15 mouse cellular contexts compared by ENCODE assay signal in the genomic region with DNA sequence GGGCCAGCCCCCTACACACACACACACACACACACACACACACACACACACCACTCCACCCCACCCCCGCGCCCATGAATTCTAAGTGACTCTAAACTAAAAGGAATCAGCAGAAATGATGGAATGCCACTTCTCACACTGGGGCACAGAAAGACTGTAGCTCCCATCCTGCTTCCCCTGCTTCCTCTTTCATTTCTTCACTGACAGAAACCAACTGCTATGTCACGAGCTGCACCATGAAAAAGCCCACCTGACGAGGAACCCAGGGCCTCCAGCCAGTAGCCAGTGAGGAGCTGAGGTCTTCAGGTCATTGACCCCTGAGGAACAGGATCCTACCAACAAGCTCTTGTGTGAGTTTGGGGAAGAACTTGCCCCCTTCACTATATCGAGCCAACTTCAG.
"Had no signal": no experiment of that assay in that cellular context is flagged by ENCODE, and none has a peak within 500 bp of the region (broad histone marks: within the 10 kb centered on the region; RNA-seq: fewer than 3 reads in every experiment).

No protein-coding gene starts in this region.

- DNase-seq: kidney, adult 8-10 months; kidney, postnatal 25 days; liver; lung, adult 2 months; lung, postnatal 36 days; right cerebral cortex, adult 18-20 months; right cerebral cortex, postnatal 25 days; thymus, adult 2 months; thymus, postnatal 25 days had no signal

- H3K9me3 ChIP-seq: limb, embryonic 12.5 days; midbrain, embryonic 13.5 days; neural tube, embryonic 15.5 days had no signal

- H3K27ac ChIP-seq: limb, embryonic 12.5 days; liver, embryonic 14.5 days; midbrain, embryonic 13.5 days; neural tube, embryonic 15.5 days had no signal

- H3K27me3 ChIP-seq: limb, embryonic 12.5 days; neural tube, embryonic 15.5 days had no signal

- ATAC-seq: lung, postnatal 0 days; midbrain, embryonic 13.5 days had no signal

- H3K36me3 ChIP-seq: limb, embryonic 12.5 days; midbrain, embryonic 13.5 days; neural tube, embryonic 15.5 days had no signal

- H3K4me1 ChIP-seq: limb, embryonic 12.5 days had no signal

- H3K4me3 ChIP-seq: limb, embryonic 12.5 days; midbrain, embryonic 13.5 days; myocyte; neural tube, embryonic 15.5 days had no signal

- H3K9ac ChIP-seq: limb, embryonic 12.5 days; liver, embryonic 14.5 days; midbrain, embryonic 13.5 days; neural tube, embryonic 15.5 days had no signal

- H3K4me2 ChIP-seq: limb, embryonic 12.5 days; midbrain, embryonic 13.5 days; neural tube, embryonic 15.5 days had no signal
